Mouse (Mus musculus): ENCODE results near the gene Slc22a17. TPM values are rescaled to one million over a fixed set of nuclear protein-coding genes. Genes with fewer than 3 reads are reported as not detected.

Slc22a17 gene
- polyA plus RNA-seq, 1 experiment from 2014 or later = 32.2 TPM

DNA sequence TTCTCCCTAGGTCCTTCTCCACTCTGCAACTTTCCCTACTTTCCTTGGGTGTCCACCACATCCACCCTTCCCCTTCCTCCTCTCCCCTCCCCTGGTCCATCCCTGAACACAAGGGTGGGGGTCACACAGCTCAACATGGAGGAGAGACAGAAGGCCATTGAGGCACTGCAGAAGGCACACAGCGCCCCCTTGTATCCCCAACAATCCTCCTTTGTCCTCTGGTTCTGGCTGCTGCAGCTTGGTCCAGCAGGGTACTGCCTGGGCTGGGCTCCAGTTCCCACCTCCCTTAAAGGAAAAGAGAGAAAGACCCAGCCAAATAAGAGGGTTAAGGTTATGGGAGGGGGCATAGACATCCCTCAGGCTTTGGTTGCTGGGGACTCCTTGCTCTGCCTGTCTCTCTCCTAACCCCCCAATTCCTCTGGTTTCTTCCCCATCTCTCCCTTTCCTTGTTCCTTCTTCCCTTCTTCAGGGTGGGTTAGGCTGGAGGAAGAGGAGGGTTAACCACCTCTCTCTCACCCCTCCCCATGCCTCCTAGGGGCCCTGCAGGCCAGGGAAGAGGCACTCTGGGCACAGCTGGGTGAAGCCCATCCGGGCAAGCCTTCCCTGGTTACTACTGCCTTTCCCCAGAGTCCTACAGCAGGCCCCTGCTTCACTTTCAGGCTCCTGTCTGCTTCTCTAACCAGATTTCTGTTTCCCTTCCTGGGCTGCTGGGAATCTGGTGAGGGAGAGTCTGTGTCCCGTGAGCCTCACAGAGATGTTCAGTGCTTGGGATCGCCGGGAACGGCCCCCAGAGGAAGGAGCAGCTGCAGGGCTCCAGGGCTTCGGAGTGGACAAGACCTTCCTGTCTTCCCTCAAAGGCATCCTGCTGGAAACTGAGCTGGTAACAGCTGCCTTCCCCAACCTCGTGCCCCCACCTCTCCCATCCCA is 23.2 kb upstream of the Slc22a17 start, which contains the start of gene Cmtm5:
Gene Cmtm5, plus strand, starts transcription at position 358 of the 927 bp plus-strand sequence.
- Histone ChIP-seq H3K27me3 (ENCODE audit: control insufficient read depth, insufficient read depth, low read length) (no peaks in the 10 kb centered on the region; the same call in 1 of the 2 replicates), H3K4me3 (replicated peaks; ENCODE audit: low read length) (no peak within 1 kb of the TSS), H3K27ac (ENCODE audit: low read length) (0 out of 2 replicates have a peak within 1 kb of the TSS, but pooled peaks have one; percentile 36), H3K4me2 (ENCODE audit: low read depth, low read length) (no peak within 1 kb of the TSS), H3K9ac (ENCODE audit: low read length) (peak within 1 kb of the TSS; percentile 26; the same call in 1 of the 2 replicates), H3K36me3 (ENCODE audit: control insufficient read depth, insufficient read depth, low read length) (no peaks in the 10 kb centered on the region), H3K4me1 (ENCODE audit: control insufficient read depth, insufficient read depth, low read length) (0 out of 2 replicates have a peak, but pooled peaks cover 6% of the 10 kb centered on the region), H3K9me3 (replicated peaks; ENCODE audit: control insufficient read depth, low read length) (no peaks in the 10 kb centered on the region)
- 36% methylated on average over 8 of the region's 8 CpGs for WGBS
- peak; percentile 38 for ATAC-seq (ENCODE audit: insufficient read depth, low FRiP score)

DNA sequence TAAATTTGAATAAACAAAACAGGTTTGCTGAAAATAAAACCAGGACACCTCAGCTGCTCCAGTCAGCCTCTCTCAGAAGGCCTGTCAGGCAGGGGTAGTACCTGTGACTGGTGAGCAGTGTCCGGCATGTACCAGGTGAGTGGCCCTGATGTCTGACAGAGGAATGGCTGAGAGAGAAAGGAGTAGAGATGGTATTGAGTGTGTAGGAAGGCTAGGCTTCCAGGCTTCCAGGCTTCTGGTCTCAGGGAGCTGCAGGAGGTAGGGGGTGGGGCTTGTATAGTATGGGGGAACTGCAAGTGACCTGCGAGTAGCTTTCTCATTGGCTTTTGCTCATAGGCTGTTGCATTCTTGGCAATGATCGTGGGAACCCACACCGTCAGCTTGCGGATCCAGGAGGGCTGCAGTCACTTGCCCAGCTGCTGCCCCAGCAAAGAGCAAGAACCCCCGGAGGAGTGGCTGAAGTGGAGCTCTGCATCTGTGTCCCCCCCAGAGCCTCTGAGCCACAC is 19.8 kb upstream of the Slc22a17 start, which contains the start of gene Il25:
Gene Il25, plus strand, starts transcription at position 51 of the 506 bp plus-strand sequence.
- ATAC-seq (ENCODE audit: insufficient read depth, low FRiP score) = 0 out of 2 replicates have a peak, but pooled peaks have one; percentile 30
- 34% methylated on average over 6 of the region's 6 CpGs for WGBS
- H3K9ac ChIP-seq (ENCODE audit: low read length) = no peak within 1 kb of the TSS

DNA sequence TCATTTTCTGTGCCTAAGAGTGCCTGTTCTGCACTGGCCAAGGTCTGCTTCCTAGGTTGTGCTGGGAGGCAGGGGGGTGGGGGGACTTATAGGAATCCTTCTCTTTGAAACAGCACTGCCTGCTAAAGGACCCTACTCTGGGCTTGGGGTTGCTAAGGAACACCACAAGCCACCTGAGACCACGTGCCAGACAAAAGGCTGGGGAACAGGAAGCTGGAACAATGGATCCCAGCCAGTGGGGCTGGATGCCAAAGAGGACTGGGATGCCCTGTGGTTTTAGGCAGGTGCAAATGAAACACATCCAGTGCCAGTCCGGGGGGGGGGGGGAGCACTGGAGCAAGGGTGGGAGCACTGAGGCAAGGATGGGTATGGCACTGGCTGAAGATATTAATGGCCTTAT is 17.5 kb upstream of the Slc22a17 start:
- no peak overlapping the region for H3K9ac ChIP-seq (ENCODE audit: low read length)
- 28% methylated on average over 2 of the region's 2 CpGs for WGBS

More for the DNA sequence above, 19.8 kb upstream of the Slc22a17 start, which contains the start of gene Il25:
- Histone ChIP-seq H3K36me3 (ENCODE audit: control insufficient read depth, insufficient read depth, low read length) (no peaks in the 10 kb centered on the region), H3K4me1 (ENCODE audit: control insufficient read depth, insufficient read depth, low read length) (peaks cover 22% of the 10 kb centered on the region), H3K27ac (ENCODE audit: low read length) (no peak within 1 kb of the TSS), H3K4me2 (ENCODE audit: low read depth, low read length) (no peak within 1 kb of the TSS), H3K9me3 (replicated peaks; ENCODE audit: control insufficient read depth, low read length) (no peaks in the 10 kb centered on the region), H3K27me3 (ENCODE audit: control insufficient read depth, insufficient read depth, low read length) (no peaks in the 10 kb centered on the region; the same call in 1 of the 2 replicates), H3K4me3 (replicated peaks; ENCODE audit: low read length) (no peak within 1 kb of the TSS)

DNA sequence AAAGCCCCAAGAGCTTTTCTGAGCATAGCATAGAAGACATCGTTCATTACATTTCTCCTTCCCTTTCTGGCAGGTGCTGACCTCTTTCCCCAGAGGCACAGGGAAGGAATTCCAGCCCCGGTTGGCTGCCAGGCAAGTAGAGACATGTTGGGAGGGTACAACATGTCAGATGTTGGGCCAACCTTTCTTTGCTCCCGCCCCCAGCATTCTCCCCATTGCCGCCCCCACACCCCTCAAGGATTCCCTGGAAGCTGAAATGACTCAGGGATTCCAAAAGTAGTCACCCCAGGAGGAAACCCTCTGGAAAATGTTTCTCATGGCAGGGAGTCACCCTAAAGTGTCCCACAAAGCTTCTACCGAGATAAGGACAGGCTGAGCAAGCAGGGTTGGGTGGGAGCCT is 16.9 kb upstream of the Slc22a17 start:
- H3K4me3 ChIP-seq (replicated peaks; ENCODE audit: low read length) = no peak overlapping the region
- WGBS = 58% methylated on average over 5 of the region's 5 CpGs
- no peak overlapping the region for H3K4me2 ChIP-seq (ENCODE audit: low read depth, low read length)
- H3K27me3 ChIP-seq (ENCODE audit: control insufficient read depth, insufficient read depth, low read length) = no peaks in the 10 kb centered on the region
- no peak overlapping the region for H3K9ac ChIP-seq (ENCODE audit: low read length)
- H3K27ac ChIP-seq (ENCODE audit: low read length) = 0 out of 2 replicates have a peak overlapping the region, but pooled peaks have one; percentile 18
- no peaks in the 10 kb centered on the region for H3K9me3 ChIP-seq (replicated peaks; ENCODE audit: control insufficient read depth, low read length)
- no peak for ATAC-seq (ENCODE audit: insufficient read depth, low FRiP score)
- peaks cover 25% of the 10 kb centered on the region for H3K4me1 ChIP-seq (ENCODE audit: control insufficient read depth, insufficient read depth, low read length)
- no peaks in the 10 kb centered on the region for H3K36me3 ChIP-seq (ENCODE audit: control insufficient read depth, insufficient read depth, low read length)

More for the DNA sequence above, 17.5 kb upstream of the Slc22a17 start:
- Histone ChIP-seq H3K4me2 (ENCODE audit: low read depth, low read length) (no peak overlapping the region), H3K9me3 (replicated peaks; ENCODE audit: control insufficient read depth, low read length) (no peaks in the 10 kb centered on the region), H3K27ac (ENCODE audit: low read length) (no peak overlapping the region), H3K4me3 (replicated peaks; ENCODE audit: low read length) (no peak overlapping the region), H3K27me3 (ENCODE audit: control insufficient read depth, insufficient read depth, low read length) (no peaks in the 10 kb centered on the region), H3K4me1 (ENCODE audit: control insufficient read depth, insufficient read depth, low read length) (peaks cover 25% of the 10 kb centered on the region), H3K36me3 (ENCODE audit: control insufficient read depth, insufficient read depth, low read length) (no peaks in the 10 kb centered on the region)
- ATAC-seq (ENCODE audit: insufficient read depth, low FRiP score) = no peak

DNA sequence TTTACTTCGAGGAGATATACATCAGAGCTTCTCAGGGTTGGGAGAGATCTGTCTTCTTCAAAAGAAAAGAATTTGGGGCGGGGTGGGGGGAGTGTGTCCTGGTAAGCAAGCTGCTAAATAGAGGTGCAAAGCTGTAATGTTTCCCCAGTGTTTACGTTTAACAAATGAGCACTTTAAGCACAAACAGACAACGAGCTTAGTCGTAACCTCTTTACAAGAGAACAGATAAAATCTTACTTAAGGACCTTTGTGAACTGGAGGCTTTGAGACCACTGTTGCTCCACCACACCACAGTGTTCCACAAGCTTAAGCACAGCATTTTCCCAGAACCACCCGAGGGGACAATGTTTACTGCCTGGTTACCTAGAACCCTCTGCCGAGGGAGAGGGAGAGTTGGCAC is 14.4 kb upstream of the Slc22a17 start:
- WGBS = 17% methylated on average over 7 of the region's 7 CpGs
- H3K27me3 ChIP-seq (ENCODE audit: control insufficient read depth, insufficient read depth, low read length) = no peaks in the 10 kb centered on the region
- H3K4me1 ChIP-seq (ENCODE audit: control insufficient read depth, insufficient read depth, low read length) = peaks cover 31% of the 10 kb centered on the region
- H3K9ac ChIP-seq (ENCODE audit: low read length) = peak overlapping the region; percentile 94
- peak overlapping the region; percentile 84 for H3K4me2 ChIP-seq (ENCODE audit: low read depth, low read length)
- ATAC-seq (ENCODE audit: insufficient read depth, low FRiP score) = no peak
- no peaks in the 10 kb centered on the region for H3K9me3 ChIP-seq (replicated peaks; ENCODE audit: control insufficient read depth, low read length)
- no peaks in the 10 kb centered on the region for H3K36me3 ChIP-seq (ENCODE audit: control insufficient read depth, insufficient read depth, low read length)
- peak overlapping the region; percentile 73 for H3K4me3 ChIP-seq (replicated peaks; ENCODE audit: low read length)
- H3K27ac ChIP-seq (ENCODE audit: low read length) = peak overlapping the region; percentile 100

DNA sequence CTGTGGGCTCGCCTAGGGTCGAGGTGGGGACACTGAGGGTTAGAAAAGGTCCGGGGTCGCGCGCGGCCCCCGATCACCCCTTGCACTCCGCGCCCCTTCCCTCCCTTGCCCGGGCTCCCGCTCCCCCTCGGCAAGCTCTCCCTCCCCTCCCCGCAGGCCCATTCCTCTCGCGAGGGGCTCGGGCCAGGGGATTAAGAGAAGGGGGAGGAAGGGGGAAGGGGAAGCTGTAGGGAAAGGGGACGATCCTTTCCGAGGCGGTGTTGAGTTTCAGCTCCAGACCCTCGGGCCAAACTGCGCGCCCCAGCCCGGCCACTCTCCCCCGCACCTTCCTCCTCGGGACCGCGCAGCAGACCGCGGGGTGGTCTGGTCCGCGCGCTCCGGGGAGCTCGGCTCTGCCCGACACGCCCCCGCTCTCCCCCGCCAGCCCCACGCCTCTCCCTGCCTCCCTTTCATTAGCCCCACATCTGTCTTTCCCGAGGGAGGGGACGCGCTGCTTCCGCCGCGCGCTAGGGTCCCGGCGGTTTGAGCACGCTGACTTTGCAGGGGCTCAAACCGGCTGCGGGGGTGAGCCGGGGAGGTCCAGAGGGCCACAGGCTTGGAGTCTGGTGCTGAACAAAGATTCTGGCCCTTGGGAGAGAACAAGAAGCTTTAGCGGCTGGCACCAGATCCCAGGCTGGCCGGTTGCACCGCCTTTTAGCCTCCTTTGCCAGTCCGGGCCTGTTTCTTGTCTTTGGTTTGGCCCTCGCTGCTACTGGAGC is 13.6 kb upstream of the Slc22a17 start:
- under 1% methylated on average over 58 of the region's 58 CpGs for WGBS
- no peaks in the 10 kb centered on the region for H3K36me3 ChIP-seq (ENCODE audit: control insufficient read depth, insufficient read depth, low read length)
- H3K4me1 ChIP-seq (ENCODE audit: control insufficient read depth, insufficient read depth, low read length) = peaks cover 31% of the 10 kb centered on the region
- H3K9me3 ChIP-seq (replicated peaks; ENCODE audit: control insufficient read depth, low read length) = no peaks in the 10 kb centered on the region
- peak overlapping the region; percentile 84 for H3K4me2 ChIP-seq (ENCODE audit: low read depth, low read length)
- peak; percentile 87 for ATAC-seq (ENCODE audit: insufficient read depth, low FRiP score)
- peak overlapping the region; percentile 100 for H3K27ac ChIP-seq (ENCODE audit: low read length)
- no peaks in the 10 kb centered on the region for H3K27me3 ChIP-seq (ENCODE audit: control insufficient read depth, insufficient read depth, low read length)
- peak overlapping the region; percentile 94 for H3K9ac ChIP-seq (ENCODE audit: low read length)
- peak overlapping the region; percentile 73 for H3K4me3 ChIP-seq (replicated peaks; ENCODE audit: low read length)

DNA sequence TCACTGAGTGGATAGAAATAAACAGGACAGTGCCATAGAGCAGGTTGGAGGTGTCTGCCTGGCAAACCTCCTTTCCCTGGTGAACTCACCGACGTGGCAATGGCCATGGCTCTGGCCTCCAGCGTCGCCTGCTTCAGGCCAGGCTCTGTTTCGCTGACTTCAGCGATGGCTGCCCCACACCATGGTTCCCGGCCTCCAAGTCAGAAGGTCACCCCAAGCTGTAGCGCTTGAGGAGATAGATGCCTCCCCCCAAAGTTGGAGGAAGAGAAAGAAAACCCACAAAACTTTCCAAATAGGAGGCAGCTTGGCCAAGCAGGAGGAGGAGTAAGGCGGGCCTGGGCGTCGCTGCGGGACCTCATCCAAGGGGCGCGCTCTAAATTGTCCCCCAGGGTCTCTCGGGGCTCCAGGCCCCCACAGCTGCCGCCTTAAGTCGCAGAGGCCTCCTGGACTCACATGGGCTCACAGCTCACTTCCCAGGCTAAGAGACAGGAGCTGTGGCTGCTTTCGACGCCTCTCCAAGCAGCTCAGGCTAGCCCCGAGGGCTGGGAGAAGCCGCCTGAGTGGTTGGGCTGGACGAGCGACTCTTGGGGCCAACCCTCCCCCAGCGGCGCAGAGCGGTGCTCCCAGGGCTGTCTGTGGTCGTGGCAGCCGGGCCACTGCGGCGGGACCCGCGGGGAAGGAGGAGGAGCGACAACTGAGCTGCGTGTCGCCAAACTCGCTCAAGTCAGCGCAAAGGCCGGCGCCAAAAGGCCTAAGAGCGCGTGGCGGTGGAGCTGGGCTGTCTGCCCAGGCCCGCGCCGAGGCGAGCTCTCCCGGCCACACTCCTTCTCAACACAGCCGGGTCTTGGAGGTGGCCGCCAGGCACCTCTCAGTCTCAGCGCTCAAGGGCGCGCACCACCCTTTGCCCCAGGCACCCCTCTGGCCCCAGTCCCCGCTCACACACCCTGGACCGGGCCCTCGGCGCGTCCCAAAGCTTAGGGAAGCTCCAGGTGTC is 12.7 kb upstream of the Slc22a17 start, which contains the start of gene Efs:
Gene Efs, minus strand, starts transcription at position 778 of the 994 bp plus-strand sequence.
- H3K27me3 ChIP-seq (ENCODE audit: control insufficient read depth, insufficient read depth, low read length) = no peaks in the 10 kb centered on the region
- WGBS = 2% methylated on average over 57 of the region's 57 CpGs
- peak; percentile 51 for ATAC-seq (ENCODE audit: insufficient read depth, low FRiP score)
- H3K4me3 ChIP-seq (replicated peaks; ENCODE audit: low read length) = peak within 1 kb of the TSS; percentile 73
- H3K9me3 ChIP-seq (replicated peaks; ENCODE audit: control insufficient read depth, low read length) = no peaks in the 10 kb centered on the region
- peak within 1 kb of the TSS; percentile 100 for H3K27ac ChIP-seq (ENCODE audit: low read length)
- peak within 1 kb of the TSS; percentile 94 for H3K9ac ChIP-seq (ENCODE audit: low read length)
- H3K4me1 ChIP-seq (ENCODE audit: control insufficient read depth, insufficient read depth, low read length) = peaks cover 31% of the 10 kb centered on the region
- peak within 1 kb of the TSS; percentile 84 for H3K4me2 ChIP-seq (ENCODE audit: low read depth, low read length)
- H3K36me3 ChIP-seq (ENCODE audit: control insufficient read depth, insufficient read depth, low read length) = peaks cover 9% of the 10 kb centered on the region; the same call in 1 of the 2 replicates
